Mouse (Mus musculus): ENCODE results near the gene Prr11.
A peak's percentile ranks its signal among the peaks of the same experiment; 100 is the strongest.
"Not testable (repeated sequence)": the region's sequence is repeated elsewhere in the genome, so short reads cannot be mapped to it uniquely, and the experiment has no call there.

Gene Prr11

GRCm38 (mm10) chr11:87108409-87108754, at the start of gene Prr11:
TSS of gene Prr11 (minus strand) at chr11:87108708.
- no peak for DNase-seq (ENCODE audit: low spot score)

GRCm38 (mm10) chr11:87158012-87158411, 49.5 kb upstream of the Prr11 start:
- no peak for DNase-seq (ENCODE audit: low spot score)

GRCm38 (mm10) chr11:87136233-87136632, 27.7 kb upstream of the Prr11 start:
- DNase-seq (ENCODE audit: low spot score): no peak

GRCm38 (mm10) chr11:87126824-87127816, 18.6 kb upstream of the Prr11 start, which contains the start of gene Trim37:
TSS of gene Trim37 (plus strand) at chr11:87127077.
- DNase-seq (ENCODE audit: low spot score): peak; percentile 41

GRCm38 (mm10) chr11:87126281-87126823, 17.8 kb upstream of the Prr11 start:
- DNase-seq (ENCODE audit: low spot score): no peak

DNA sequence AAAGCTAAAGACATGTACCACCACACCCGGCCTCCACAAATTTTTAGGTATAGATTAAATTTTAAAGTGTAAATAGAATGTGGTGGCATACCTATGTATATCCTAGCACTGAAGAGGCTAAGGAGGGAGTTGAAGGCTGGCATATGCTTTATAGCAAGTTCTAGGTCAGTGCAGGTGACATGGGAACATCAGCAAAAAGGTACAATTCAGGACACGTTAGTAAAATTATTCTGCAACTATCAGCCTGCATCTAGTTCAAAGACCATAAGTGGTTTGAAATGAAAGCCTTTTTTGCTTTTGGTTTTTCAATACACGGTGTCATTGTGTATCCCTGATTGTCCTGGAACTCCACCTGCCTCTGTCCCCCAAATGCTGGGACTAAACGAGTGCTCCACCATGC, 17.1 kb upstream of the Prr11 start:
- no peak for DNase-seq (ENCODE audit: low spot score)

- DNase-seq (ENCODE audit: low spot score): no peak
Observed at GRCm38 (mm10) chr11:87121864-87122263, 13.4 kb upstream of the Prr11 start.

GRCm38 (mm10) chr11:87110172-87110909, 1.8 kb upstream of the Prr11 start:
- no peak for DNase-seq (ENCODE audit: low spot score)

GRCm38 (mm10) chr11:87109519-87110171, 1.1 kb upstream of the Prr11 start:
- no peak for DNase-seq (ENCODE audit: low spot score)

DNA sequence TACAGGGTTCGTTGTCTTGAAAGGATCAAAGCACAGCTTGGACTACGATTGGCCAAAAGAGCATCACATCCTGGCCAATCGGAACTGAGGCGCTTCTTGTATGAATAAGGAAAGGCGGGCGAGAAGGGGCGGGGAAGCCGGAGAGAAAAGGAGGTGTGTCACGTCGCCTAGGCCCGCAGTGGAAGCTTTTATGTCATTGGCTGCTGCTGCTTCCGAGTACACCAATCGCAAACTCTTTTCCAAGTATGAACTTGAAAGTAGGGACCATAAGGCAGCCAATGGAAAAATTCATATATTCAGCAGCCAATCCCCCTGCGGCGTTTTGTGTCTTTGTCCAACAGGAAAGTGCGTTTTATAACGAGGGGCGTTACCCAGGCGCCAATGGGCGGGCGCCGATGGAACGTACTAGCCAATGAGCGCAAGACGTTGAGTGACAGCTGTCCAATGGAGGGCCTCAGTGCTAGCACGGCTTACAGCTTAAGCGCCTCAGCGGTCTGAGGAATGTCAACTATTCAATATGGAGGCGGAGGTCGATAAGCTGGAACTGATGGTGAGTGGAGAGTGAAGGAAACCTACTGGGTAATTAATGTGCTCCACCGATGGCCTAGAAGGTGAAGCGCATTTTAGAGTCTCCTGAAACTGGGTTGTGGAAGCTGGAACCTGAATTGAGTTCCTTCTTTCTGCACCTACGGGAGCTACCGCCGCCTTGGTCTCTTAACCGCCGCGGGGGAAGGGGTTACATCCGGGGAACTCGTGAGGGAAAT, 429 bp upstream of the Prr11 start, which contains the start of gene Ska2:
Gene Ska2 (plus strand): TSS at position 480 of the 764 bp plus-strand sequence.
- DNase-seq (ENCODE audit: low spot score): peak; percentile 86

GRCm38 (mm10) chr11:87087142-87087541, 21.4 kb downstream of the Prr11 start:
- no peak for DNase-seq (ENCODE audit: low spot score)

DNA sequence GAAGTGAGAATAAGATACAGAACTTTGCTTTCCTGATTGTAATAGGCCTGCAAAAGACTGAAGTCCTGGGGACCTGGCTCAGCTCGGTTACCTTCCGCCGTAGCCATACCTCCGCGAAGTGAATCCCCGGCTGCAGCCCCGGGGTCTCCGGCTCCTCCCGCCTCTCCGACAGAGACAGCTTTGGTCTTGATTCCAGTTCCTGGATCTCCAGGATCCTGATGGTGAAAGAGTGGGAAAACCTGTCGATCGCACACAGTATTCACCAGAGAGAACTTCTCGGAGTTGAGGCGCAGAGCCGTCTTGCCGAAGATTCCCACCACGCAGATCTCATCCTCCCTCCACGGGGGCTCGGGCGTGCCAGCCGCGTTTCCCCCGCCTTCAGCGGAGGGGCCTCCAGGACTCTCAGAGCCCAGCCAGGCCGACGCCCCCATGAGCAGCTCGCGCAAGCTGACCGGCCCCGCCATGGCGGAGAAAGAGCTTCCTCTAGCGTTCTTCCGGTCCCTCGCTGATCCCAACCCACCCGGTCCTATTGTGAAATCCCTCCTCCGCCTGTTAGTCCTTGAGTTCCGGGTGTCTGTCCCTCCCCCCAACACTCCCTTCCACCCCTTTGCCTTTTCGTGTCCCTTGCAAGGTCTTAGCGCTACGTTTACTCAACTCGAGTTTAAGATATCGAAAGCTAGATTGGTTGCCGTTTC, 22.1 kb downstream of the Prr11 start, which contains the start of gene Smg8:
Gene Smg8 (minus strand): TSS at position 485 of the 695 bp plus-strand sequence.
- peak; percentile 39 for DNase-seq (ENCODE audit: low spot score)

GRCm38 (mm10) chr11:87085461-87085860, 23.0 kb downstream of the Prr11 start:
- DNase-seq (ENCODE audit: low spot score): no peak

GRCm38 (mm10) chr11:87083712-87084111, 24.8 kb downstream of the Prr11 start:
- DNase-seq (ENCODE audit: low spot score): no peak

GRCm38 (mm10) chr11:87073866-87074440, 34.6 kb downstream of the Prr11 start, which contains the start of gene Gdpd1:
TSS of gene Gdpd1 (minus strand) at chr11:87074062.
- DNase-seq (ENCODE audit: low spot score): peak; percentile 32

DNA sequence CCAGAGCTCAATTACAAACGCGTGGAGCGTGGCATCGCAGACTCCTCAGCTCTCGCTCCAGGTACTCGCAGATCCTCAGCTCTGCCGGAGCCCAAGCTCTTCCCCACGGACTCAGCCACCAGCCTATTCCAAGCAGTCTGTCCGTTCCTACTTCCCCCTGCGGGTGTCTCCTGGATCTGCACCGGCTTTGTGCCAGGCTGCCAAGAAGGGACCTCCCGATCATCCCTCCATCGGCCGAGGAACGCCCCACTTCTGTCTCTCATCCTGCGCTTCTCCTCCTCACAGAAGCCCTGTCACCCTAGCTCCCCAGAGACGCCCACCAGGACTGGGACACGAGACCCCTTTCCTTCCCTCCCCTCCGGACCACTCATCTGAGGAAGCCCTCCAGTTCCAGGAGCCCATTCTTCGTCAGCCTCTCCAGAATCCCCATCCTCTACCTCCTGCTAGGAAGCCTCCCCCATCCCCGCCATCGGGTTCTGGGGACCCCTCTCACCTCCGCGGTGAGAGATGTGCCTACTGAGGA, 35.1 kb downstream of the Prr11 start:
- DNase-seq (ENCODE audit: low spot score): peak; percentile 15

DNA sequence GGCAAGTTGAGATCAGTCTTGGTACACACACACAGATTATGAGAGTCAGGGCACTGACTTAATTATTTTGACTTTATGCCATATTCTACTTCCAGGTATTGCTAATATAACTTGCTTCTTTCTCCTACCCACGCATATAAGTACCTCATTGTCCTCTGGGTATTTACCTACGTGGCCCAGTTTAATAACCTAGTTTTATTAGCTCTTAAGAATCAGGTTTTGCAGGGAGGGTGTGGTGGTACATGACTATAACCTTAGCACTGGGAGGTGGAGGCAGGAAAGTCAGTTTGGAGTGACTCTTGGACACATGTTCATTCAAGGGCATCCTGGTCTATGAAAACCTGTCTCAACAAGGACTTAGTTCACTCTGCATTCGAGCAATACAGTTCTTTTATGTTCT, 46.4 kb downstream of the Prr11 start:
- DNase-seq (ENCODE audit: low spot score): no peak

DNA sequence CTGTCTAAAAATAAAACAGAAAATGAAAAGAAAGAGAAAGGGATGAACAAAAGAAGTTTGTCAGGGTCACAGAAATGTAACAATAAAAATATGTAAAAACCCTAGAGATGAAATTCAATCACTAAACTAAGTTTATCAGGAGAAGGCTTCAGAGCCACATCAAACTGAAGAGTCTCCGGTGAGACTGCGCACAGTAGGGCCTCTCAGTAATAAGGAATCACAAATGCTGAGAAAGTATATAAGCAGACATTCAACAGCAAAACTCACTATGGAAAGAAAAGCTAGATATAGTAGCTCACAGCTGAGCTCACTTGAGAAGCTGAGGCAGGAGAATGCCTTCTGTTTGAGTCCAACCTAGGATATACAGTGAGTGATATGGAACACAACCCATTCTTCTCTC, 48.1 kb downstream of the Prr11 start:
- DNase-seq (ENCODE audit: low spot score): no peak

DNA sequence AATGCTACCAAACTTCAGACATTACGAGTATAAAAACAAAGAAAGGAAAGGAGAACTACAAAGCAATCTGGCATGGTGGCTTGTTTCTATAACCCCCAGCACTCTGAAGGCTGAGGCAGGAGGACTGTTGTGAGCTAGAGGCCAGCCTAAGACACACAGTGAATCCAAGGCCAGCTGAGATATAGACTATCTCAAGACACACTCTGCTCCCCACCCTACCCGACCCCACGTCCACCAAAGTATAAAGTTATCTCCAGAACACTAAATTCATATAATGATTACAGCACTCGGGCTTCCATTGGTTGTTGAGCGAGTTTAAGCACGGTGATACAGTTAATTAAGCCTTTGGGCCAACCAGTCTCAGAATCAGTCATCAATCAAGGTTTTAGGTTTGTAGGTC, 52.2 kb downstream of the Prr11 start:
- no peak for DNase-seq (ENCODE audit: low spot score)

DNA sequence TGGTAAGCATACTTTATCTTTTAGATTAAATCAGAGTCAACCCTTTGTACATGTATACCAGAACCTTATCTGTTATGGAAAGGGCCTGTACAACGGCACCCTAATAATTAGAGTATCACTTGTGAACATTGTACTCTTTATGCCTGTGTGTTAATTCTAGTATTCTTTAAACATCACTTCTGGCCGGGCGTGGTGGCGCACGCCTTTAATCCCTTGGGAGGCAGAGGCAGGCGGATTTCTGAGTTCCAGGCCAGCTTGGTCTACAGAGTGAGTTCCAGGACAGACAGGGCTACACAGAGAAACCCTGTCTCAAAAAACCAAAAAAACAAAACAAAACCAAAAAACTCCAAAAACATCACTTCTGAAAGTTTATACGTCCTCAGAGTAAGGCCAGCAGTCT, 59.6 kb downstream of the Prr11 start:
- not testable (repeated sequence) for DNase-seq (ENCODE audit: low spot score)
